30 mouse cellular contexts compared by ENCODE assay signal in genomic region chr7:4948386-4948785, GRCm38 (mm10). TPM values are rescaled to one million over a fixed set of nuclear protein-coding genes. Genes with fewer than 3 reads are reported as not detected.
DNase-seq lines count a peak whose midpoint lies in the region; ATAC-seq and TF ChIP-seq lines count a peak whose summit lies in the region.
"Had no signal": no experiment of that assay in that cellular context is flagged by ENCODE, and none has a peak within 500 bp of the region (broad histone marks: within the 10 kb centered on the region; RNA-seq: fewer than 3 reads in every experiment).

No protein-coding gene starts in this region.

- no peak for TF ChIP-seq POLR2A in spleen, adult 2 months (IDR thresholded peaks at IDR 0.05; ENCODE audit: low read depth, low read length)

- peak overlapping the region; percentile 29; the same call in 1 of the 2 replicates for H3K27ac ChIP-seq in spleen, adult 2 months (ENCODE audit: insufficient read depth, low read length)
- H3K27ac ChIP-seq: embryonic facial prominence, embryonic 13.5 days; forebrain, embryonic 10.5 days; hindbrain, embryonic 12.5 days; hindbrain, postnatal 0 days; layer of hippocampus, adult 2 months; liver, embryonic 14.5 days; macrophage; neural tube, embryonic 15.5 days had no signal

- peaks cover 6% of the 10 kb centered on the region; the same call in 1 of the 2 replicates for H3K4me1 ChIP-seq in spleen, adult 2 months (ENCODE audit: control insufficient read depth, insufficient read depth, insufficient read length)
- H3K4me1 ChIP-seq: embryonic facial prominence, embryonic 13.5 days had no signal

- peak; percentile 80 for ATAC-seq in inflammation-experienced regulatory T-cells, adult 6 months
- ATAC-seq in neutrophil, adult 5-6 weeks (ENCODE audit: extremely low read depth, insufficient number of reproducible peaks, low FRiP score, poor library complexity, severe bottlenecking): peak; percentile 27; the same call in 1 of the 2 replicates
- no peak for ATAC-seq in frontal cortex, adult (ENCODE audit: low TSS enrichment)
- ATAC-seq: forebrain, embryonic 16.5 days; hindbrain, postnatal 0 days; intestine, postnatal 0 days; midbrain, embryonic 16.5 days; Patski had no signal

- peak in 1 of 2 experiments; percentile 36 for DNase-seq in spleen, adult 2 months (ENCODE audit: low read depth in 1 of 2, low spot score in 2 of 2)
- no peak for DNase-seq in spleen, postnatal 14 days (ENCODE audit: low spot score in 2 of 2)
- peak; percentile 33 to 49 for DNase-seq in CD8-positive naive resting alpha-beta T cell, adult 2 months (ENCODE audit: low read depth in 2 of 2, low spot score in 2 of 2)
- no peak for DNase-seq in spleen, postnatal 36 days (ENCODE audit: low spot score in 2 of 2)
- DNase-seq in retina, embryonic 14.5 days (ENCODE audit: low spot score): no peak
- DNase-seq: cerebellum, adult 11-12 months; kidney, postnatal 36 days; lung, adult 2 months; right cerebral cortex, adult 18-20 months; spleen, adult 18-20 months had no signal

- no peak for TF ChIP-seq CTCF in spleen, adult 2 months (IDR thresholded peaks at IDR 0.05; ENCODE audit: extremely low read depth, insufficient read depth, insufficient read length, insufficient replicate concordance)

- no peaks in the 10 kb centered on the region for H3K36me3 ChIP-seq in spleen, adult 2 months (ENCODE audit: control insufficient read depth, insufficient read depth, low read length)
- H3K36me3 ChIP-seq: embryonic facial prominence, embryonic 13.5 days; forebrain, embryonic 10.5 days; hindbrain, embryonic 12.5 days; neural tube, embryonic 15.5 days had no signal

- H3K27me3 ChIP-seq in spleen, adult 2 months (ENCODE audit: control insufficient read depth, insufficient read depth, low read length): no peaks in the 10 kb centered on the region
- H3K27me3 ChIP-seq: embryonic facial prominence, embryonic 13.5 days; neural tube, embryonic 15.5 days; Patski had no signal

- WGBS in spleen, adult 2 months: 49% methylated on average over 6 of the region's 6 CpGs

- H3K4me3 ChIP-seq in spleen, adult 2 months (ENCODE audit: extremely low read depth, insufficient read depth, insufficient read length): no peak overlapping the region
- H3K4me3 ChIP-seq: embryonic facial prominence, embryonic 13.5 days; forebrain, embryonic 10.5 days; hindbrain, embryonic 12.5 days; layer of hippocampus, adult 2 months; neural tube, embryonic 15.5 days had no signal

RNA-seq across cellular contexts. Expression of gene Sbk2, which starts 15.8 kb away (rescaled TPM):
- polyA plus RNA-seq in spleen, adult 2 months (2012; rRNA removed): 1.9 TPM in 2 replicates
- 1 to 10 TPM in 2 of 3 experiments, not detected in 1; 1.2 to 2.0 TPM for polyA plus RNA-seq in inflammation-experienced regulatory T-cells, adult 6 months (2017; shearing (Covaris generic))
- total RNA-seq in neutrophil, adult 5-6 weeks (2017): not detected in 2 replicates
- total RNA-seq: common myeloid progenitor, adult 5-6 weeks; left cerebral cortex, postnatal 4 days; MEL had no signal
- polyA plus RNA-seq: embryonic facial prominence, embryonic 13.5 days; forebrain, embryonic 16.5 days; hindbrain, embryonic 12.5 days; hindbrain, postnatal 0 days; midbrain, embryonic 11.5 days had no signal

RNA-seq across cellular contexts. Expression of gene Sbk3, which starts 22.6 kb away (rescaled TPM):
- polyA plus RNA-seq in spleen, adult 2 months (2012; rRNA removed): 0.05 and 0.06 TPM in 2 replicates
- not detected for polyA plus RNA-seq in inflammation-experienced regulatory T-cells, adult 6 months (2017; shearing (Covaris generic))
- not detected in 2 replicates for total RNA-seq in neutrophil, adult 5-6 weeks (2017)
- total RNA-seq: common myeloid progenitor, adult 5-6 weeks; MEL had no signal
- polyA plus RNA-seq: embryonic facial prominence, embryonic 13.5 days; forebrain, embryonic 10.5 days; intestine, postnatal 0 days; kidney, embryonic 14.5 days; liver, embryonic 14.5 days; macrophage; midbrain, embryonic 11.5 days had no signal

RNA-seq across cellular contexts. Expression of gene Ssc5d, which starts 22.8 kb away (rescaled TPM):
- polyA plus RNA-seq in spleen, adult 2 months (2012; rRNA removed): 1.7 and 1.8 TPM in 2 replicates
- not detected for polyA plus RNA-seq in inflammation-experienced regulatory T-cells, adult 6 months (2017; shearing (Covaris generic))
- 0.47 and 1.4 TPM in 2 replicates for total RNA-seq in neutrophil, adult 5-6 weeks (2017)
- total RNA-seq: common myeloid progenitor, adult 5-6 weeks had no signal

RNA-seq across cellular contexts. Expression of gene Nat14, which starts 26.6 kb away (rescaled TPM):
- polyA plus RNA-seq in spleen, adult 2 months (2012; rRNA removed): 2.8 and 3.2 TPM in 2 replicates
- under 1 TPM in 2 of 3 experiments, not detected in 1; 0.34 to 0.44 TPM for polyA plus RNA-seq in inflammation-experienced regulatory T-cells, adult 6 months (2017; shearing (Covaris generic))
- total RNA-seq in neutrophil, adult 5-6 weeks (2017): 1.2 and 2.2 TPM in 2 replicates

RNA-seq across cellular contexts. Expression of gene Zfp628, which starts 33.4 kb away (rescaled TPM):
- 19.2 and 26.9 TPM in 2 replicates for polyA plus RNA-seq in spleen, adult 2 months (2012; rRNA removed)
- 1 to 10 TPM in 2 of 3 experiments, under 1 TPM in 1; 0.93 to 1.8 (median 1.6) TPM for polyA plus RNA-seq in inflammation-experienced regulatory T-cells, adult 6 months (2017; shearing (Covaris generic))
- total RNA-seq in neutrophil, adult 5-6 weeks (2017): 6.0 and 7.2 TPM in 2 replicates

Comparison
In these comparisons a context has a peak if more than half of its experiments do, and no peak if none do; other contexts are left out.
1. DNase-seq: peak in CD8-positive naive resting alpha-beta T cell, adult 2 months (2 of 2); none in spleen, postnatal 14 days (0 of 2), spleen, postnatal 36 days (0 of 2) and retina, embryonic 14.5 days (single experiment).